Mouse (Mus musculus): ENCODE measurements around the gene Tctn3.

DNA sequence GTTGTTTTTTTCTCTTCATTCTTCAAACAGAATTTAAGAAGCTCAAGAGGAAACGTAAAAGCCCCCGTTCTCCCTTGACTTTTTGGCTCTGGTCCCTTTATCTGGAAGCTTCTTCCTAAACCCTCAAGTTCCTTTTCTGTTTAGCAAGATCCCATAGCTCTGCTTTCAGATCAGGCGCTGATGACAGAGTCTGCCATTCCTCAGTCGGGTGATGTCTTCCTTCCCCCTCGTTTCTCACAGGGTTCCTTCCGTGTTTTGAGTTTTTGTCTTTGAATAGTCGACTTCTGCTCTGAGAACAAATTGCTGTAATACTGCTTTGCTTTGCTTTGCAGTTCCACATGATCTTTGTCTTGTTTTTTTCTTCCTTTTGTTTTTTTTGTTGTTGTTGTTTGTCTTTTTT, 18.6 kb upstream of the Tctn3 start:
- TF ChIP-seq CTCF (IDR thresholded peaks at IDR 0.05; ENCODE audit: borderline replicate concordance, insufficient read depth, low read depth, low read length), result no peak
- TF ChIP-seq POLR2A (IDR thresholded peaks at IDR 0.05; ENCODE audit: borderline replicate concordance, insufficient read depth, low read length), result no peak

All from cerebellum, adult 2 months (tissue).